Mouse (Mus musculus): ENCODE measurements around the gene Pclo. TPM values are rescaled to one million over a fixed set of nuclear protein-coding genes. Genes with fewer than 3 reads are reported as not detected.

Pclo gene
- total and polyA plus RNA-seq, 3 experiments = 0.13 to 0.25 (median 0.14) TPM

GRCm38 (mm10) chr5:14591479-14591878 lies 76.8 kb downstream of the Pclo start:
- Histone ChIP-seq H3K4me1 (ENCODE audit: control insufficient read depth, insufficient read depth, low read length) (no peaks in the 10 kb centered on the region), H3K79me2 (replicated peaks; ENCODE audit: control insufficient read depth, insufficient read depth, low read length) (no peaks in the 10 kb centered on the region), H3K4me3 (no peak overlapping the region), H3K27ac (no peak overlapping the region), H3K9ac (ENCODE audit: low read depth, low read length) (no peak overlapping the region), H3K27me3 (ENCODE audit: control insufficient read depth, insufficient read depth, low read length) (no peaks in the 10 kb centered on the region), H3K36me3 (ENCODE audit: control insufficient read depth, insufficient read depth, low read length) (no peaks in the 10 kb centered on the region)
- intact Hi-C loops (cut with DNase I) = no loop called here
- TF ChIP-seq POLR2A (IDR thresholded peaks at IDR 0.05; ENCODE audit: insufficient read depth, low read depth, low read length) (no peak), CTCF (IDR thresholded peaks at IDR 0.05) (no peak), EP300 (IDR thresholded peaks at IDR 0.05; ENCODE audit: insufficient read depth, low read depth, low read length) (no peak)
- 77% methylated on average over 3 of the region's 3 CpGs for WGBS
- no peak for DNase-seq

GRCm38 (mm10) chr5:14595426-14596013 lies 80.8 kb downstream of the Pclo start:
- Histone ChIP-seq H3K4me1 (ENCODE audit: control insufficient read depth, insufficient read depth, low read length) (no peaks in the 10 kb centered on the region), H3K27ac (no peak overlapping the region), H3K4me3 (no peak overlapping the region), H3K27me3 (ENCODE audit: control insufficient read depth, insufficient read depth, low read length) (no peaks in the 10 kb centered on the region), H3K79me2 (replicated peaks; ENCODE audit: control insufficient read depth, insufficient read depth, low read length) (no peaks in the 10 kb centered on the region), H3K36me3 (ENCODE audit: control insufficient read depth, insufficient read depth, low read length) (no peaks in the 10 kb centered on the region), H3K9ac (ENCODE audit: low read depth, low read length) (no peak overlapping the region)
- 50% methylated on average over 2 of the region's 2 CpGs for WGBS
- intact Hi-C loops (cut with DNase I) = no loop called here
- no peak for DNase-seq
- no peak for TF ChIP-seq EP300 (IDR thresholded peaks at IDR 0.05; ENCODE audit: insufficient read depth, low read depth, low read length)

- TF ChIP-seq EP300 (IDR thresholded peaks at IDR 0.05; ENCODE audit: insufficient read depth, low read depth, low read length) (no peak), POLR2A (IDR thresholded peaks at IDR 0.05; ENCODE audit: insufficient read depth, low read depth, low read length) (no peak), CTCF (IDR thresholded peaks at IDR 0.05) (no peak)
- no peak overlapping the region for H3K9ac ChIP-seq (ENCODE audit: low read depth, low read length)
- DNase-seq = no peak
- intact Hi-C loops (cut with DNase I) = no loop called here
- H3K36me3 ChIP-seq (ENCODE audit: control insufficient read depth, insufficient read depth, low read length) = no peaks in the 10 kb centered on the region
- H3K4me1 ChIP-seq (ENCODE audit: control insufficient read depth, insufficient read depth, low read length) = no peaks in the 10 kb centered on the region
- H3K27ac ChIP-seq = no peak overlapping the region
- no peak overlapping the region for H3K4me3 ChIP-seq
- H3K27me3 ChIP-seq (ENCODE audit: control insufficient read depth, insufficient read depth, low read length) = no peaks in the 10 kb centered on the region
- WGBS = 35% methylated on average over 1 of the region's 1 CpGs
- no peaks in the 10 kb centered on the region for H3K79me2 ChIP-seq (replicated peaks; ENCODE audit: control insufficient read depth, insufficient read depth, low read length)
These were observed 93.6 kb downstream of the Pclo start for GRCm38 (mm10) chr5:14608318-14608717.

GRCm38 (mm10) chr5:14621146-14621545 lies 106.4 kb downstream of the Pclo start:
- DNase-seq = no peak
- H3K27me3 ChIP-seq (ENCODE audit: control insufficient read depth, insufficient read depth, low read length) = no peaks in the 10 kb centered on the region
- no peaks in the 10 kb centered on the region for H3K36me3 ChIP-seq (ENCODE audit: control insufficient read depth, insufficient read depth, low read length)
- no peaks in the 10 kb centered on the region for H3K4me1 ChIP-seq (ENCODE audit: control insufficient read depth, insufficient read depth, low read length)
- H3K27ac ChIP-seq = no peak overlapping the region
- no peak for TF ChIP-seq POLR2A (IDR thresholded peaks at IDR 0.05; ENCODE audit: insufficient read depth, low read depth, low read length)
- no peak for TF ChIP-seq EP300 (IDR thresholded peaks at IDR 0.05; ENCODE audit: insufficient read depth, low read depth, low read length)
- TF ChIP-seq CTCF (IDR thresholded peaks at IDR 0.05) = no peak
- no peaks in the 10 kb centered on the region for H3K79me2 ChIP-seq (replicated peaks; ENCODE audit: control insufficient read depth, insufficient read depth, low read length)
- intact Hi-C loops (cut with DNase I) = no loop called here
- 69% methylated on average over 7 of the region's 7 CpGs for WGBS
- H3K9ac ChIP-seq (ENCODE audit: low read depth, low read length) = no peak overlapping the region
- no peak overlapping the region for H3K4me3 ChIP-seq

GRCm38 (mm10) chr5:14623360-14623759 lies 108.6 kb downstream of the Pclo start:
- Histone ChIP-seq H3K4me1 (ENCODE audit: control insufficient read depth, insufficient read depth, low read length) (no peaks in the 10 kb centered on the region), H3K27me3 (ENCODE audit: control insufficient read depth, insufficient read depth, low read length) (no peaks in the 10 kb centered on the region), H3K79me2 (replicated peaks; ENCODE audit: control insufficient read depth, insufficient read depth, low read length) (no peaks in the 10 kb centered on the region), H3K4me3 (no peak overlapping the region), H3K27ac (no peak overlapping the region), H3K36me3 (ENCODE audit: control insufficient read depth, insufficient read depth, low read length) (no peaks in the 10 kb centered on the region), H3K9ac (ENCODE audit: low read depth, low read length) (no peak overlapping the region)
- no peak for DNase-seq
- no peak for TF ChIP-seq POLR2A (IDR thresholded peaks at IDR 0.05; ENCODE audit: insufficient read depth, low read depth, low read length)
- TF ChIP-seq CTCF (IDR thresholded peaks at IDR 0.05) = no peak
- no peak for TF ChIP-seq EP300 (IDR thresholded peaks at IDR 0.05; ENCODE audit: insufficient read depth, low read depth, low read length)
- WGBS = 58% methylated on average over 7 of the region's 7 CpGs
- intact Hi-C loops (cut with DNase I) = no loop called here

- H3K27ac ChIP-seq = no peak overlapping the region
- H3K36me3 ChIP-seq (ENCODE audit: control insufficient read depth, insufficient read depth, low read length) = no peaks in the 10 kb centered on the region
- H3K27me3 ChIP-seq (ENCODE audit: control insufficient read depth, insufficient read depth, low read length) = no peaks in the 10 kb centered on the region
- no peak for DNase-seq
- no peak overlapping the region for H3K9ac ChIP-seq (ENCODE audit: low read depth, low read length)
- no peaks in the 10 kb centered on the region for H3K79me2 ChIP-seq (replicated peaks; ENCODE audit: control insufficient read depth, insufficient read depth, low read length)
- H3K4me1 ChIP-seq (ENCODE audit: control insufficient read depth, insufficient read depth, low read length) = no peaks in the 10 kb centered on the region
- H3K4me3 ChIP-seq = no peak overlapping the region
- WGBS = 59% methylated on average over 1 of the region's 1 CpGs
- intact Hi-C loops (cut with DNase I) = no loop called here
- no peak for TF ChIP-seq CTCF (IDR thresholded peaks at IDR 0.05)
- TF ChIP-seq POLR2A (IDR thresholded peaks at IDR 0.05; ENCODE audit: insufficient read depth, low read depth, low read length) = no peak
- no peak for TF ChIP-seq EP300 (IDR thresholded peaks at IDR 0.05; ENCODE audit: insufficient read depth, low read depth, low read length)
These were observed 126.5 kb downstream of the Pclo start for GRCm38 (mm10) chr5:14641260-14641659.

All from heart, adult 2 months (tissue).